In the genomic region with DNA sequence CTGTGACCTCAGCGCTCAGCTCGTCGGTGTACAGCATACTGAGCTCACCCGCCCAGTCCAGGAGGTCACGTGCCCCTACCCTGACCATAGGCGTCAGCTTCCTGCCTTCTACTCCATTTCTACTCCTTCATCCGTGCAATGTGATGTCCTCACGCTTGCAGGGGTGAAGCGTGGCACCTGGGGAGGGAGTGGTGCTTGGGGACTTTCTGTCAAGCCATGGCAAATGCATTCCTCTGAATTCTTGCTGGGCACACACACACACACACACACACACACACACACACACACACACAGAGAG, we compare ENCODE assay signal across 8 mouse cellular contexts. TPM values are rescaled to one million over a fixed set of nuclear protein-coding genes. Genes with fewer than 3 reads are reported as not detected.
DNase-seq lines count a peak whose midpoint lies in the region; ATAC-seq lines count a peak whose summit lies in the region.

No protein-coding gene starts in this region.

- H3K4me3 ChIP-seq in kidney, embryonic 16.5 days (ENCODE audit: low read length) = peak overlapping the region; percentile 40
- H3K4me3 ChIP-seq in embryonic facial prominence, embryonic 10.5 days = peak overlapping the region; percentile 40
- H3K4me3 ChIP-seq in intestine, embryonic 14.5 days (ENCODE audit: low read depth, low read length) = peak overlapping the region; percentile 20
- no peak overlapping the region for H3K4me3 ChIP-seq in midbrain, embryonic 13.5 days (replicated peaks)

- no peaks in the 10 kb centered on the region for H3K27me3 ChIP-seq in kidney, embryonic 16.5 days (ENCODE audit: insufficient read depth, low read length)
- peaks cover 22% of the 10 kb centered on the region for H3K27me3 ChIP-seq in embryonic facial prominence, embryonic 10.5 days (replicated peaks; ENCODE audit: low read depth, poor library complexity, severe bottlenecking)
- H3K27me3 ChIP-seq in intestine, embryonic 14.5 days (replicated peaks; ENCODE audit: control insufficient read depth, insufficient read depth, low read length) = no peaks in the 10 kb centered on the region
- H3K27me3 ChIP-seq in midbrain, embryonic 13.5 days = peaks cover 7% of the 10 kb centered on the region

- H3K9me3 ChIP-seq in kidney, embryonic 16.5 days (ENCODE audit: low read length) = no peaks in the 10 kb centered on the region
- H3K9me3 ChIP-seq in embryonic facial prominence, embryonic 10.5 days = no peaks in the 10 kb centered on the region
- no peaks in the 10 kb centered on the region for H3K9me3 ChIP-seq in intestine, embryonic 14.5 days (ENCODE audit: control insufficient read depth, low read length)
- no peaks in the 10 kb centered on the region for H3K9me3 ChIP-seq in midbrain, embryonic 13.5 days

- H3K9ac ChIP-seq in kidney, embryonic 16.5 days (replicated peaks; ENCODE audit: low read length) = peak overlapping the region; percentile 25; the same call in 1 of the 2 replicates
- H3K9ac ChIP-seq in intestine, embryonic 14.5 days (ENCODE audit: low read length) = no peak overlapping the region
- H3K9ac ChIP-seq in midbrain, embryonic 13.5 days (replicated peaks) = peak overlapping the region; percentile 1; the same call in 1 of the 2 replicates

- ATAC-seq in kidney, embryonic 16.5 days (ENCODE audit: low FRiP score, low TSS enrichment) = peak; percentile 67; the same call in 1 of the 2 replicates
- 0 out of 2 replicates have a peak, but pooled peaks have one; percentile 36 for ATAC-seq in intestine, embryonic 14.5 days (replicated peaks; ENCODE audit: low FRiP score, low TSS enrichment, low read depth)
- ATAC-seq in midbrain, embryonic 13.5 days = peak; percentile 43; the same call in 1 of the 2 replicates

- H3K27ac ChIP-seq in kidney, embryonic 16.5 days (ENCODE audit: low read length) = no peak overlapping the region
- H3K27ac ChIP-seq in embryonic facial prominence, embryonic 10.5 days (replicated peaks) = 0 out of 2 replicates have a peak overlapping the region, but pooled peaks have one; percentile 1
- no peak overlapping the region for H3K27ac ChIP-seq in intestine, embryonic 14.5 days (ENCODE audit: low read depth)
- H3K27ac ChIP-seq in midbrain, embryonic 13.5 days = peak overlapping the region; percentile 53; the same call in 1 of the 2 replicates

- no peak for DNase-seq in kidney, postnatal 25 days
- DNase-seq in embryonic facial prominence, embryonic 10.5 days (ENCODE audit: low spot score) = no peak
- no peak for DNase-seq in intestine, embryonic 14.5 days (ENCODE audit: low spot score)
- no peak for DNase-seq in layer of hippocampus, adult 18-20 months (ENCODE audit: low spot score in 2 of 2)
- no peak for DNase-seq in adipocyte (ENCODE audit: low spot score)
- DNase-seq in adrenal gland, adult 8-10 months = no peak

- 37% methylated on average over 9 of the region's 9 CpGs for WGBS in kidney, embryonic 16.5 days
- 59% methylated on average over 9 of the region's 9 CpGs for WGBS in embryonic facial prominence, embryonic 10.5 days
- WGBS in intestine, embryonic 14.5 days = 55% methylated on average over 9 of the region's 9 CpGs
- WGBS in midbrain, embryonic 13.5 days = 70% methylated on average over 9 of the region's 9 CpGs

- peak overlapping the region; percentile 61 for H3K4me2 ChIP-seq in kidney, embryonic 16.5 days (replicated peaks; ENCODE audit: low read depth, low read length)
- H3K4me2 ChIP-seq in intestine, embryonic 14.5 days (ENCODE audit: low read length) = peak overlapping the region; percentile 58
- peak overlapping the region; percentile 50 for H3K4me2 ChIP-seq in midbrain, embryonic 13.5 days (replicated peaks)

- H3K4me1 ChIP-seq in kidney, embryonic 16.5 days (ENCODE audit: insufficient read depth, low read length) = peaks cover 10% of the 10 kb centered on the region
- H3K4me1 ChIP-seq in embryonic facial prominence, embryonic 10.5 days = peaks cover 31% of the 10 kb centered on the region
- peaks cover 7% of the 10 kb centered on the region; the same call in 1 of the 2 replicates for H3K4me1 ChIP-seq in intestine, embryonic 14.5 days (replicated peaks; ENCODE audit: control insufficient read depth, insufficient read depth, low read length)
- H3K4me1 ChIP-seq in midbrain, embryonic 13.5 days (replicated peaks) = peaks cover 19% of the 10 kb centered on the region

- H3K36me3 ChIP-seq in kidney, embryonic 16.5 days (ENCODE audit: insufficient read depth, low read length) = no peaks in the 10 kb centered on the region
- no peaks in the 10 kb centered on the region for H3K36me3 ChIP-seq in embryonic facial prominence, embryonic 10.5 days (replicated peaks)
- H3K36me3 ChIP-seq in intestine, embryonic 14.5 days (ENCODE audit: control insufficient read depth, insufficient read depth, low read length) = no peaks in the 10 kb centered on the region
- H3K36me3 ChIP-seq in midbrain, embryonic 13.5 days = no peaks in the 10 kb centered on the region

RNA-seq across cellular contexts. Expression of gene Cpsf6, which starts 37.6 kb away (rescaled TPM):
- polyA plus RNA-seq in kidney, embryonic 16.5 days (2015; fragmentation: Nextera tagmentation; extraction: Ambion mirVana) = 151 and 171 TPM in 2 replicates
- 223 and 230 TPM in 2 replicates for polyA plus RNA-seq in embryonic facial prominence, embryonic 10.5 days (2016; fragmentation: Nextera tagmentation; extraction: Ambion mirVana)
- 150 and 169 TPM in 2 replicates for polyA plus RNA-seq in intestine, embryonic 14.5 days (2014; fragmentation: Nextera tagmentation; extraction: Ambion mirVana)
- polyA plus RNA-seq in midbrain, embryonic 13.5 days (2015; fragmentation: Nextera tagmentation; extraction: Ambion mirVana) = 203 and 210 TPM in 2 replicates
- total RNA-seq in layer of hippocampus, adult 18-20 months (2021) = 100 to 1,000 TPM; 114 to 124 TPM
- total RNA-seq in adrenal gland, adult 8-10 months (2022) = 10 to 100 TPM; 62.6 to 94.5 (median 80.2) TPM

Comparison
In these comparisons a context has a peak if more than half of its experiments do, and no peak if none do; other contexts are left out.
1. H3K27ac ChIP-seq: peak in embryonic facial prominence, embryonic 10.5 days (single experiment) and midbrain, embryonic 13.5 days (single experiment); none in kidney, embryonic 16.5 days (single experiment) and intestine, embryonic 14.5 days (single experiment).
2. Peak in every context shown above with its lines, with median percentiles within 50 percentile points of each other: ATAC-seq and H3K4me2 ChIP-seq.